Mouse (Mus musculus) thymus, adult 2 months (tissue): ENCODE measurements at regions not wholly inside any gene's neighbourhood (a gene's known extent, or its start where the extent isn't known, plus 50 kb on each side); places are given as distances from the start of the nearest gene placed in this dataset.

Experiments
- CTCF ChIP-seq: fragments of 200-500 bp; IDR thresholded peaks from 2 replicates; pipeline ENCODE4 v1.5.1; 2012; ENCODE audit warnings: mild to moderate bottlenecking, control low read depth, low read length, moderate library complexity, borderline replicate concordance; ENCODE audit not compliant: control insufficient read depth, poor library complexity, insufficient read depth; ENCODE audit errors: extremely low read depth
- POLR2A ChIP-seq: fragments of 200-500 bp; IDR thresholded peaks from 2 replicates; pipeline ENCODE4 v1.6.1; 2012; ENCODE audit warnings: mild to moderate bottlenecking, low read length, control low read depth, moderate library complexity; ENCODE audit not compliant: control insufficient read depth, poor library complexity, insufficient read depth; ENCODE audit errors: extremely low read depth

GRCm38 (mm10) chr3:17834706-17835105 lies 113.5 kb upstream of the Cypt12 start:
- TF ChIP-seq POLR2A: no peak
- no peak for TF ChIP-seq CTCF
